Mouse (Mus musculus): ENCODE data around the gene Slc7a1. TPM values are rescaled to one million over a fixed set of nuclear protein-coding genes. Genes with fewer than 3 reads are reported as not detected.
A peak's percentile ranks its signal among the peaks of the same experiment; 100 is the strongest.

Gene Slc7a1
- polyA plus RNA-seq, 1 experiment from 2014 or later = 17.8 TPM

GRCm38 (mm10) chr5:148371375-148371774 is 28.3 kb downstream of the Slc7a1 start:
- TF ChIP-seq EP300 (optimal IDR thresholded peaks at IDR 0.05) (no peak), CTCF (IDR thresholded peaks at IDR 0.05; ENCODE audit: low read depth) (no peak)
- Histone ChIP-seq H3K27me3 (ENCODE audit: control insufficient read depth, insufficient read depth, low read length) (no peaks in the 10 kb centered on the region), H3K4me1 (replicated peaks; ENCODE audit: control insufficient read depth, insufficient read depth) (no peaks in the 10 kb centered on the region), H3K27ac (replicated peaks) (no peak overlapping the region), H3K9ac (ENCODE audit: low read length) (no peak overlapping the region), H3K9me3 (ENCODE audit: control insufficient read depth, low read length) (no peaks in the 10 kb centered on the region), H3K4me2 (replicated peaks; ENCODE audit: low read depth) (no peak overlapping the region), H3K4me3 (ENCODE audit: low read depth, low read length) (no peak overlapping the region), H3K36me3 (ENCODE audit: control insufficient read depth, insufficient read depth, low read length) (no peaks in the 10 kb centered on the region)
- 94% methylated on average over 9 of the region's 9 CpGs for WGBS
- no peak for ATAC-seq (ENCODE audit: low FRiP score, low TSS enrichment)
- no peak for DNase-seq (ENCODE audit: low spot score)

- 100% methylated on average over 1 of the region's 1 CpGs for WGBS
- Histone ChIP-seq H3K4me3 (ENCODE audit: low read depth, low read length) (no peak overlapping the region), H3K27ac (replicated peaks) (no peak overlapping the region), H3K4me2 (replicated peaks; ENCODE audit: low read depth) (no peak overlapping the region), H3K27me3 (ENCODE audit: control insufficient read depth, insufficient read depth, low read length) (no peaks in the 10 kb centered on the region), H3K9ac (ENCODE audit: low read length) (no peak overlapping the region), H3K36me3 (ENCODE audit: control insufficient read depth, insufficient read depth, low read length) (no peaks in the 10 kb centered on the region), H3K4me1 (replicated peaks; ENCODE audit: control insufficient read depth, insufficient read depth) (no peaks in the 10 kb centered on the region), H3K9me3 (ENCODE audit: control insufficient read depth, low read length) (no peaks in the 10 kb centered on the region)
- DNase-seq (ENCODE audit: low spot score) (peak; percentile 52), ATAC-seq (ENCODE audit: low FRiP score, low TSS enrichment) (no peak)
- TF ChIP-seq CTCF (IDR thresholded peaks at IDR 0.05; ENCODE audit: low read depth) (peak; percentile 76), EP300 (optimal IDR thresholded peaks at IDR 0.05) (no peak)
Observed at GRCm38 (mm10) chr5:148370624-148371023, 29.1 kb downstream of the Slc7a1 start.

GRCm38 (mm10) chr5:148369178-148369577 is 30.5 kb downstream of the Slc7a1 start:
- Histone ChIP-seq H3K36me3 (ENCODE audit: control insufficient read depth, insufficient read depth, low read length) (no peaks in the 10 kb centered on the region), H3K27ac (replicated peaks) (no peak overlapping the region), H3K4me3 (ENCODE audit: low read depth, low read length) (no peak overlapping the region), H3K9ac (ENCODE audit: low read length) (no peak overlapping the region), H3K9me3 (ENCODE audit: control insufficient read depth, low read length) (no peaks in the 10 kb centered on the region), H3K4me1 (replicated peaks; ENCODE audit: control insufficient read depth, insufficient read depth) (no peaks in the 10 kb centered on the region), H3K4me2 (replicated peaks; ENCODE audit: low read depth) (no peak overlapping the region), H3K27me3 (ENCODE audit: control insufficient read depth, insufficient read depth, low read length) (no peaks in the 10 kb centered on the region)
- peak; percentile 48 for TF ChIP-seq CTCF (IDR thresholded peaks at IDR 0.05; ENCODE audit: low read depth)
- TF ChIP-seq EP300 (optimal IDR thresholded peaks at IDR 0.05) = no peak
- DNase-seq (ENCODE audit: low spot score) (no peak), ATAC-seq (ENCODE audit: low FRiP score, low TSS enrichment) (no peak)
- WGBS = 89% methylated on average over 3 of the region's 3 CpGs

- H3K4me2 ChIP-seq (replicated peaks; ENCODE audit: low read depth) = no peak overlapping the region
- H3K27me3 ChIP-seq (ENCODE audit: control insufficient read depth, insufficient read depth, low read length) = no peaks in the 10 kb centered on the region
- H3K9me3 ChIP-seq (ENCODE audit: control insufficient read depth, low read length) = no peaks in the 10 kb centered on the region
- H3K4me3 ChIP-seq (ENCODE audit: low read depth, low read length) = no peak overlapping the region
- no peak overlapping the region for H3K27ac ChIP-seq (replicated peaks)
- ATAC-seq (ENCODE audit: low FRiP score, low TSS enrichment) = no peak
- WGBS = 67% methylated on average over 3 of the region's 3 CpGs
- no peak for TF ChIP-seq EP300 (optimal IDR thresholded peaks at IDR 0.05)
- no peak for TF ChIP-seq CTCF (IDR thresholded peaks at IDR 0.05; ENCODE audit: low read depth)
- no peaks in the 10 kb centered on the region for H3K4me1 ChIP-seq (replicated peaks; ENCODE audit: control insufficient read depth, insufficient read depth)
- no peak overlapping the region for H3K9ac ChIP-seq (ENCODE audit: low read length)
- no peaks in the 10 kb centered on the region for H3K36me3 ChIP-seq (ENCODE audit: control insufficient read depth, insufficient read depth, low read length)
- no peak for DNase-seq (ENCODE audit: low spot score)
Observed at GRCm38 (mm10) chr5:148367816-148368215, 31.9 kb downstream of the Slc7a1 start.

GRCm38 (mm10) chr5:148366455-148366854 is 33.2 kb downstream of the Slc7a1 start:
- Histone ChIP-seq H3K9ac (ENCODE audit: low read length) (no peak overlapping the region), H3K27me3 (ENCODE audit: control insufficient read depth, insufficient read depth, low read length) (no peaks in the 10 kb centered on the region), H3K9me3 (ENCODE audit: control insufficient read depth, low read length) (no peaks in the 10 kb centered on the region), H3K36me3 (ENCODE audit: control insufficient read depth, insufficient read depth, low read length) (no peaks in the 10 kb centered on the region), H3K4me1 (replicated peaks; ENCODE audit: control insufficient read depth, insufficient read depth) (no peaks in the 10 kb centered on the region), H3K27ac (replicated peaks) (no peak overlapping the region), H3K4me2 (replicated peaks; ENCODE audit: low read depth) (no peak overlapping the region), H3K4me3 (ENCODE audit: low read depth, low read length) (no peak overlapping the region)
- DNase-seq (ENCODE audit: low spot score) (no peak), ATAC-seq (ENCODE audit: low FRiP score, low TSS enrichment) (no peak)
- 70% methylated on average over 9 of the region's 9 CpGs for WGBS
- TF ChIP-seq CTCF (IDR thresholded peaks at IDR 0.05; ENCODE audit: low read depth) (no peak), EP300 (optimal IDR thresholded peaks at IDR 0.05) (no peak)

- Histone ChIP-seq H3K27ac (replicated peaks) (no peak overlapping the region), H3K9ac (ENCODE audit: low read length) (no peak overlapping the region), H3K9me3 (ENCODE audit: control insufficient read depth, low read length) (no peaks in the 10 kb centered on the region), H3K4me3 (ENCODE audit: low read depth, low read length) (no peak overlapping the region), H3K4me2 (replicated peaks; ENCODE audit: low read depth) (no peak overlapping the region), H3K27me3 (ENCODE audit: control insufficient read depth, insufficient read depth, low read length) (no peaks in the 10 kb centered on the region), H3K36me3 (ENCODE audit: control insufficient read depth, insufficient read depth, low read length) (no peaks in the 10 kb centered on the region), H3K4me1 (replicated peaks; ENCODE audit: control insufficient read depth, insufficient read depth) (no peaks in the 10 kb centered on the region)
- ATAC-seq (ENCODE audit: low FRiP score, low TSS enrichment) (no peak), DNase-seq (ENCODE audit: low spot score) (no peak)
- WGBS = 78% methylated on average over 22 of the region's 22 CpGs
- TF ChIP-seq CTCF (IDR thresholded peaks at IDR 0.05; ENCODE audit: low read depth) (no peak), EP300 (optimal IDR thresholded peaks at IDR 0.05) (no peak)
Observed at GRCm38 (mm10) chr5:148363441-148364113, 36.1 kb downstream of the Slc7a1 start.

Measured in stomach, postnatal 0 days (tissue).